Mouse (Mus musculus): ENCODE data around the gene Gm49339. TPM values are rescaled to one million over a fixed set of nuclear protein-coding genes. Genes with fewer than 3 reads are reported as not detected.
"Not testable (repeated sequence)": the region's sequence is repeated elsewhere in the genome, so short reads cannot be mapped to it uniquely, and the experiment has no call there.

Gm49339 gene
- polyA plus RNA-seq (2014; fragmentation: Nextera tagmentation; extraction: Ambion mirVana) = 0.41 and 1.1 TPM in 2 replicates

- not testable (repeated sequence) for H3K4me1 ChIP-seq (ENCODE audit: control insufficient read depth, insufficient read depth, low read length); H3K27ac ChIP-seq (ENCODE audit: low read depth, low read length); H3K4me2 ChIP-seq (replicated peaks; ENCODE audit: low read depth, low read length); H3K9me3 ChIP-seq (ENCODE audit: control insufficient read depth, low read length); ATAC-seq (ENCODE audit: low FRiP score, low TSS enrichment); H3K36me3 ChIP-seq (ENCODE audit: control insufficient read depth, insufficient read depth, low read length); H3K4me3 ChIP-seq (ENCODE audit: low read length); H3K27me3 ChIP-seq (ENCODE audit: control insufficient read depth, insufficient read depth, low read length); H3K9ac ChIP-seq (ENCODE audit: low read depth, low read length)
- 93% methylated on average over 1 of the region's 3 CpGs for WGBS
Observed at GRCm38 (mm10) chr10:51480397-51480796, at the start of gene Gm49339, which contains the start of gene Lilr4b. Gm49339 (plus strand) TSS chr10:51480612. Lilr4b (plus strand) TSS chr10:51480632.

- Histone ChIP-seq H3K27me3 (ENCODE audit: control insufficient read depth, insufficient read depth, low read length) (no peaks in the 10 kb centered on the region), H3K36me3 (ENCODE audit: control insufficient read depth, insufficient read depth, low read length) (no peaks in the 10 kb centered on the region), H3K27ac (ENCODE audit: low read depth, low read length) (no peak overlapping the region), H3K4me3 (ENCODE audit: low read length) (no peak overlapping the region), H3K4me1 (ENCODE audit: control insufficient read depth, insufficient read depth, low read length) (no peaks in the 10 kb centered on the region), H3K9ac (ENCODE audit: low read depth, low read length) (no peak overlapping the region), H3K9me3 (ENCODE audit: control insufficient read depth, low read length) (no peaks in the 10 kb centered on the region), H3K4me2 (replicated peaks; ENCODE audit: low read depth, low read length) (no peak overlapping the region)
- no peak for ATAC-seq (ENCODE audit: low FRiP score, low TSS enrichment)
Observed at GRCm38 (mm10) chr10:51432940-51433339, 47.5 kb upstream of the Gm49339 start.

GRCm38 (mm10) chr10:51435684-51436083, 44.7 kb upstream of the Gm49339 start:
- Histone ChIP-seq H3K27me3 (ENCODE audit: control insufficient read depth, insufficient read depth, low read length) (no peaks in the 10 kb centered on the region), H3K4me1 (ENCODE audit: control insufficient read depth, insufficient read depth, low read length) (no peaks in the 10 kb centered on the region), H3K27ac (ENCODE audit: low read depth, low read length) (no peak overlapping the region), H3K9ac (ENCODE audit: low read depth, low read length) (no peak overlapping the region), H3K9me3 (ENCODE audit: control insufficient read depth, low read length) (no peaks in the 10 kb centered on the region), H3K4me2 (replicated peaks; ENCODE audit: low read depth, low read length) (no peak overlapping the region), H3K4me3 (ENCODE audit: low read length) (no peak overlapping the region), H3K36me3 (ENCODE audit: control insufficient read depth, insufficient read depth, low read length) (no peaks in the 10 kb centered on the region)
- ATAC-seq (ENCODE audit: low FRiP score, low TSS enrichment) = no peak
- 81% methylated on average over 3 of the region's 3 CpGs for WGBS

- H3K27me3 ChIP-seq (ENCODE audit: control insufficient read depth, insufficient read depth, low read length) = no peaks in the 10 kb centered on the region
- H3K4me3 ChIP-seq (ENCODE audit: low read length) = no peak overlapping the region
- H3K4me2 ChIP-seq (replicated peaks; ENCODE audit: low read depth, low read length) = no peak overlapping the region
- H3K9ac ChIP-seq (ENCODE audit: low read depth, low read length) = no peak overlapping the region
- H3K4me1 ChIP-seq (ENCODE audit: control insufficient read depth, insufficient read depth, low read length) = no peaks in the 10 kb centered on the region
- H3K27ac ChIP-seq (ENCODE audit: low read depth, low read length) = no peak overlapping the region
- H3K36me3 ChIP-seq (ENCODE audit: control insufficient read depth, insufficient read depth, low read length) = no peaks in the 10 kb centered on the region
- WGBS = 88% methylated on average over 4 of the region's 4 CpGs
- ATAC-seq (ENCODE audit: low FRiP score, low TSS enrichment) = no peak
- no peaks in the 10 kb centered on the region for H3K9me3 ChIP-seq (ENCODE audit: control insufficient read depth, low read length)
Observed at GRCm38 (mm10) chr10:51451610-51452009, 28.8 kb upstream of the Gm49339 start.

- Histone ChIP-seq H3K27me3 (ENCODE audit: control insufficient read depth, insufficient read depth, low read length) (no peaks in the 10 kb centered on the region), H3K4me2 (replicated peaks; ENCODE audit: low read depth, low read length) (no peak overlapping the region), H3K9me3 (ENCODE audit: control insufficient read depth, low read length) (no peaks in the 10 kb centered on the region), H3K4me1 (ENCODE audit: control insufficient read depth, insufficient read depth, low read length) (no peaks in the 10 kb centered on the region), H3K9ac (ENCODE audit: low read depth, low read length) (no peak overlapping the region), H3K27ac (ENCODE audit: low read depth, low read length) (no peak overlapping the region), H3K4me3 (ENCODE audit: low read length) (no peak overlapping the region), H3K36me3 (ENCODE audit: control insufficient read depth, insufficient read depth, low read length) (no peaks in the 10 kb centered on the region)
- no peak for ATAC-seq (ENCODE audit: low FRiP score, low TSS enrichment)
- WGBS = 71% methylated on average over 1 of the region's 1 CpGs
Observed at GRCm38 (mm10) chr10:51453616-51454298, 26.7 kb upstream of the Gm49339 start.

GRCm38 (mm10) chr10:51454365-51454764, 26.0 kb upstream of the Gm49339 start:
- WGBS = 45% methylated on average over 1 of the region's 1 CpGs
- Histone ChIP-seq H3K36me3 (ENCODE audit: control insufficient read depth, insufficient read depth, low read length) (no peaks in the 10 kb centered on the region), H3K27ac (ENCODE audit: low read depth, low read length) (no peak overlapping the region), H3K27me3 (ENCODE audit: control insufficient read depth, insufficient read depth, low read length) (no peaks in the 10 kb centered on the region), H3K4me3 (ENCODE audit: low read length) (no peak overlapping the region), H3K4me1 (ENCODE audit: control insufficient read depth, insufficient read depth, low read length) (no peaks in the 10 kb centered on the region), H3K9ac (ENCODE audit: low read depth, low read length) (no peak overlapping the region), H3K9me3 (ENCODE audit: control insufficient read depth, low read length) (no peaks in the 10 kb centered on the region), H3K4me2 (replicated peaks; ENCODE audit: low read depth, low read length) (no peak overlapping the region)
- no peak for ATAC-seq (ENCODE audit: low FRiP score, low TSS enrichment)

- Histone ChIP-seq H3K9ac (ENCODE audit: low read depth, low read length) (no peak overlapping the region), H3K36me3 (ENCODE audit: control insufficient read depth, insufficient read depth, low read length) (no peaks in the 10 kb centered on the region), H3K27me3 (ENCODE audit: control insufficient read depth, insufficient read depth, low read length) (no peaks in the 10 kb centered on the region), H3K4me1 (ENCODE audit: control insufficient read depth, insufficient read depth, low read length) (no peaks in the 10 kb centered on the region), H3K4me2 (replicated peaks; ENCODE audit: low read depth, low read length) (no peak overlapping the region), H3K27ac (ENCODE audit: low read depth, low read length) (no peak overlapping the region), H3K4me3 (ENCODE audit: low read length) (no peak overlapping the region), H3K9me3 (ENCODE audit: control insufficient read depth, low read length) (no peaks in the 10 kb centered on the region)
- ATAC-seq (ENCODE audit: low FRiP score, low TSS enrichment) = no peak
- WGBS = 75% methylated on average over 1 of the region's 1 CpGs
Observed at GRCm38 (mm10) chr10:51455762-51456161, 24.6 kb upstream of the Gm49339 start.

GRCm38 (mm10) chr10:51456369-51456768, 24.0 kb upstream of the Gm49339 start:
- Histone ChIP-seq H3K36me3 (ENCODE audit: control insufficient read depth, insufficient read depth, low read length) (no peaks in the 10 kb centered on the region), H3K27me3 (ENCODE audit: control insufficient read depth, insufficient read depth, low read length) (no peaks in the 10 kb centered on the region), H3K9me3 (ENCODE audit: control insufficient read depth, low read length) (no peaks in the 10 kb centered on the region), H3K4me2 (replicated peaks; ENCODE audit: low read depth, low read length) (no peak overlapping the region), H3K4me3 (ENCODE audit: low read length) (no peak overlapping the region), H3K27ac (ENCODE audit: low read depth, low read length) (no peak overlapping the region), H3K9ac (ENCODE audit: low read depth, low read length) (no peak overlapping the region), H3K4me1 (ENCODE audit: control insufficient read depth, insufficient read depth, low read length) (no peaks in the 10 kb centered on the region)
- no peak for ATAC-seq (ENCODE audit: low FRiP score, low TSS enrichment)
- WGBS = 81% methylated on average over 4 of the region's 4 CpGs

GRCm38 (mm10) chr10:51463800-51464199, 16.6 kb upstream of the Gm49339 start:
- not testable (repeated sequence) for H3K27me3 ChIP-seq (ENCODE audit: control insufficient read depth, insufficient read depth, low read length); H3K4me2 ChIP-seq (replicated peaks; ENCODE audit: low read depth, low read length); H3K4me1 ChIP-seq (ENCODE audit: control insufficient read depth, insufficient read depth, low read length); H3K9me3 ChIP-seq (ENCODE audit: control insufficient read depth, low read length); ATAC-seq (ENCODE audit: low FRiP score, low TSS enrichment); H3K9ac ChIP-seq (ENCODE audit: low read depth, low read length); H3K36me3 ChIP-seq (ENCODE audit: control insufficient read depth, insufficient read depth, low read length); H3K27ac ChIP-seq (ENCODE audit: low read depth, low read length); H3K4me3 ChIP-seq (ENCODE audit: low read length)
- 57% methylated on average over 4 of the region's 4 CpGs for WGBS

Measured in kidney, embryonic 14.5 days (tissue).